Mouse (Mus musculus): Measurements from ENCODE around the gene Prmt3. TPM values are rescaled to one million over a fixed set of nuclear protein-coding genes. Genes with fewer than 3 reads are reported as not detected.
A peak's percentile ranks its signal among the peaks of the same experiment; 100 is the strongest.

Prmt3 gene
- total RNA-seq, 2 experiments from 2014 or later = 32.6 to 33.9 TPM

DNA sequence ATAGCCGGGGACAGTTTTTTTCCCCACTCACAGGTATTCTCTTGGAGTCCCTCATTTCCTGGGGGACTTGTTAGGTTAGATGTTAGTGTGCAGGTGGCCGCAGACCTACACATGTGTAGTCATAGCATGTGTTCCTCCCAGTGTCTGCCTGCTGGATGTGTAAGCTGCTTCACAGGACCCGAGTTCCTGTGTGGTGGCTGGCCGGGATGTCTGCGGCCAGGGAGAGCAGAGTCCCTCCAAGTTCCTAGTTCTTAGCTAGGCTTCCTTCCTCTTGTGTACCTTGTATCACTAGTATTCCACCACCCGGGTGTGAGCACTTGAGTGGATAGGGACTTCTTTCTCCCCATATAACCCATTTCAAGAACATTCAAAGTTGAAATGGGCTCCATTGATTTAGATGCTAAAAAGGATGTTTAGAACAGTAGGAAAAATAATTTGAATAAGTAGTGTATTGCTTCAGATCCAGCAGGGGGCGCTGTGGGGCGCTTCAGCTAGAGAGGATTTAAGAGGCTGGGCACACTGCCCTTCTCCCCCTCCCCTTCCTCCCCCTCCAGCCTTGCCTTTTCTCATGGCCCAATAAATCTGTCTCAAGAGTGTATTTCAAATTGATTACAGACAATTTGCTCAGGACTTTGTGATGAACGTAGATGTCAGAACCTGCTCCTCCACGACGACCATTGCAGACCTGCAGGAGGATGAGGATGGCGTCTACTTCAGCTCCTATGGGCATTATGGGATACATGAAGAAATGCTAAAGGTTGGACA lies 8.7 kb downstream of the Prmt3 start:
- DNase-seq (ENCODE audit: low spot score in 2 of 2) = peak; percentile 53 to 66
- intact Hi-C loops (cut with DNase I) = no loop called here

DNA sequence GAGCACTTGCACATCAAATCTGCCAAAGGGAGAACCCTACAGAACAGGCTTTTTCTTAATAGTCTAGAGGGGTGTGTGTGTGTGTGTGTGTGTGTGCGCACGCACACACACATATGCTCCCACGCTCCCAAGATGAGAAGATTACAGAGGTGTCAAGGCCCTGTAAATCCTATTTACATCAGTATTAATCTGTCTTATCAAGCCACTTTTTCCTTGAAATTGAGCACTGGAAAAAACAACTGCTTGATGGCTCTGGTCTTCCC lies 9.2 kb downstream of the Prmt3 start:
- intact Hi-C loops (cut with DNase I) = no loop called here
- DNase-seq (ENCODE audit: low spot score in 2 of 2) = no peak

DNA sequence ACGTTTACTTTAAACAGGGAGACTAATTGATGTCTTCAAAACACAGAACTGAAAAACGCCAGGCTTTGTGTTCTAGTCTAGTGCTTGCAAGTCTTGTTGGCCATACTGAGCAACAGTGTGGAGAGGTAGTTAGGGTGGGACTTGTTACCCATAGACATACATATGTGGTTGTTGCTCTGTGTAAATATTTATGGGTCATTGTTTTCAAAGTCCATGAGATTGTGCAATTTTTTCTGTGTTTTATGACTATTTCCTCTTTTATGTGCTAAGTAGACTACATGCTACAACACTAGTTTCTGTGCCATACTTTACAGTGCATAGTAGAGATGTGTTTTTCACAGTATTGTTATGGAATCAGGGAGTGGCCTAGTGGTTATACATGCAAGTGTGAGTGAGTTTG lies 16.2 kb downstream of the Prmt3 start:
- no peak for DNase-seq (ENCODE audit: low spot score in 2 of 2)
- intact Hi-C loops (cut with DNase I) = no loop called here

DNA sequence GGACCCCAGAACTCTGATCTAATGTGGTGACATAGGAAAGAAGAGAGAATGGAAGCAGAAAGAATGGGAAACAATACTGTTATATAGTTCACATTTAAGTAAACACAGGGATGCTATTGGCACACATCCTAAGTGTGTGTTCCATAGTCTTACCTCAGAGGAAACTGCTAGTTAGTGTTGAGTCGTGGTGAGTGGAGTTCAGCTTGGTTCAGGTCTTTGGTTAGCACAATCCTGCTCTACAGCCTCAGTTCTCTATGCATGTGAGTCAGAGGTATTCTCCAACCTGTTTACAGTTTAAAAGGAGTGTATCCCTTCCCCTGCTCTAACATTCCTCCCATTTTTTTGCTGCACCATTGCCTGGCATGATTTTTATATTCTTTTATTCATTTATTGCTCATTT lies 19.0 kb downstream of the Prmt3 start:
- intact Hi-C loops (cut with DNase I) = no loop called here
- no peak for DNase-seq (ENCODE audit: low spot score in 2 of 2)

DNA sequence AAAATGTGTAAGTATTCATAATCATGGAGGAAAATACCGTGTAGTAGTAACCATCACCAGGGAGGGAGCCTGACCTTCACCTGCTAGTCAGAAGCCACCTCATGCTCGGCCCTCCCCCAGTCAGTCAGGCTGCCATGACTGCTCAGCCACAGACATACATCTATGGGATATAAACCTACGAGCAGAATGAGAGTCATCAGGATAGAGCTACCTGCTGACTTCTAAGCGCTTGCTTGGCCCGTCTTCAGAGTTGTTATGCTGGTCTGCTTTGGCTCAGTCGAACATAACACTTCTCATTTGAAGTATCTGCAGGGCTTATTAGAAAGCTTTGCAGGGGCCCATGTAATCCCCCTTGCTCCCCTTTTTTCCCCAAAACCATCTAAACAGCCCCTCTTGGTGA lies 25.4 kb downstream of the Prmt3 start:
- intact Hi-C loops (cut with DNase I) = no loop called here
- no peak for DNase-seq (ENCODE audit: low spot score in 2 of 2)

DNA sequence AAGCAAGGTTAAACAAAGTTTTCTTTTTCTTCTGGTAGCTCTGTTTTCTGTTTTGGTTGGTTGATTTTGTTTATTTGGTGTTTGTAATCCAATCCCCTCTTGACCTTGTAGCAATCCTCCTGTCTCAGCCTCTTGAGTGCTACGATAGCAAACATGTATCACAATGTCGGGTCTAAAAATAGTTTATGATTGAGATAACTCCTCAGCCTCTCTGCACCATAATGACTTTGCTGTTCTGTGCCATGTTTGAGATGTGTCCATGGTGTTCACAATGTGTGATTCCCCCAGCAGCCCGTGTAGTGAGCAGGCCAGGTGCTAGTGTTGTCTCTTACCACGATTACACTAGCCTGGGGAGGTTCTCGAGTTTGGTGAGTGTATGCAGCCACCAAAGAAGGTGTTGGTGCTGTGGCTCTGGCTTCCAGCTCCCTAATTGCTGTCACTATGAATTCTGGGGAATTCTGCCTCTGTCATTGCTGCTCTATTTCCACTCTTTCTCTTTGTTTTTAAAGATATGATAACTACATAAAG lies 26.6 kb downstream of the Prmt3 start:
- intact Hi-C loops (cut with DNase I) = no loop called here
- no peak for DNase-seq (ENCODE audit: low spot score in 2 of 2)

DNA sequence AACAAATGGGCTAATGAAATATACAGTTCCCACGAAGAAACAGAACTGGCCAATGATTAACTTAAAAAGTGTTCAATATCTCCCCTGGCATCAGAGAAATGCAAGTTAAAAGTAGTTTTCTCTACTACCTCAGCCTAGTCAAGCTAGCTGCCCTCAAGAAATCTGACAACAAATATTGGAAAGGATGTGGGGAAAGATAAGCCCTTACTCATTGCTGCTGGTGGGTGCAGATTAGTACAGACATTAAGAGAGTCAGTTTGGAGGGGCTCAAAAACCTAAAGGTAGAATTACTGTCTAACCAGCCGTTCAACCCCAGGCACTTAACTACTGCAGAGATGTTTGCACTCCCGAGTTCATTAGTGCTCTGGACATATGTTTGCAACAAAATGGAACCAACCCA lies 27.5 kb downstream of the Prmt3 start:
- intact Hi-C loops (cut with DNase I) = no loop called here
- no peak for DNase-seq (ENCODE audit: low spot score in 2 of 2)

DNA sequence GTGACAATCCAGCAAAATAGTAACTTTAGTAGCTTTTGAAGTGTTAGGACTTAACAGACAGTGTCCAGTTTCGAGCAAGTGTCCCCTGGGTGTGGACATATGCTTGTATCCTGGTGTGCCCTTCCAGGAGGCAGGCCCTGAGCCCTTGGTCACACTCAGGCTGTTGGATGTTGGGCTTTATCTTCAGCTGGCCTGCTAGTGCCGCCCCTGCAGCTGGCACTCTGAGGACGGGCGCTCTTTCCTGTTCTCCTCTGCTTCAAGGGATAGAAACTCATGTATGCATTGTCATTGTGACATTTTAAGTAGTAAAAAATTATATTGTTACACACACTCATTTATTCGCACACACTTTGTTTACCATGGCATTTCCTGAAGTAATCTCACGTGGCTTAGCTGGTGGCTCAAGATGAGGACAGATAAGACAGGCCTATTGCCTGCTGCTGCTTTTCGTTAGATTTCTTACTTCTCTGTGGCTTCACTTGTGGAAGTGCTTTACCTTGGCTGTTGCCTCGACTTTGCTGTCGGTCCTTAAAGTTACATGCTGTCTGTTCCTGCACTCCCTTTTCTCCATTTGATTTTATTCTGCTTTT lies 29.0 kb downstream of the Prmt3 start:
- no peak for DNase-seq (ENCODE audit: low spot score in 2 of 2)
- intact Hi-C loops (cut with DNase I) = no loop called here

DNA sequence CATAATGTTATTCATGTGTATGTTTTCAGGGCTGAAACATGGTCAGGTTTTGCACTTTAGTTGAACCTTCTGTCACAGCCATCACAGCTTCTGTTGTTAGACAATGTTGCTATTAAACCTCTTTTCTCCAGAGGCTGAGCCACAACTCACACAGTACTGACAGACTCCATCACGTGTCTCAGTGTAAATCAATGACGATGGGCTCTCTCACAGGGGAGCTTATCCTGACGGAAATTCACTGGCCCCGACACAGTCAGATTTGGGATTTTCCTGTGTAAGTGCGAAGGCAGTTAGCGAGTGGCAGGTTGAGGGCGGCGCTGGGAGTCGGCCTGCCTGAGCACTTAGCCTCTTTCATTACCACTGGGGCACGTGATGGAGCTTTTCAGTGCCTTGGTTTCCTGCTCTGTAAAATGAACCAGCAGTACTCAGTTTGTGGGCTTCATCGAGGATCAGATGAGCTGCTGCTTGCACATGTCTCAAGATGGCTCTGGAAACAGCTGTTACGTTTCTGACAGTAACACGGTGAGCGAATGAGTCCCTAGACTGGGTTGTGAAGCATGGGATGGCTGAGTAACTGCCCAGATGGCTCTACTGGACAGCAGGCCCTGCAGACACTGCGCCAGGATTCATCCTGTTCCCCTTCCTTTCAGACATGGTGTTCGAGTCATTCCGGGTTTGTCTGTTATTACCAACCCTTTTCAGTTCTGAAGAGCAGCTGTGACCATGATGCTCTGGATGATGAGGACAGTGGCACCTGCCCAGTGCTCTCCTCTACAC lies 29.9 kb downstream of the Prmt3 start:
- intact Hi-C loops (cut with DNase I) = no loop called here
- no peak for DNase-seq (ENCODE audit: low spot score in 2 of 2)

DNA sequence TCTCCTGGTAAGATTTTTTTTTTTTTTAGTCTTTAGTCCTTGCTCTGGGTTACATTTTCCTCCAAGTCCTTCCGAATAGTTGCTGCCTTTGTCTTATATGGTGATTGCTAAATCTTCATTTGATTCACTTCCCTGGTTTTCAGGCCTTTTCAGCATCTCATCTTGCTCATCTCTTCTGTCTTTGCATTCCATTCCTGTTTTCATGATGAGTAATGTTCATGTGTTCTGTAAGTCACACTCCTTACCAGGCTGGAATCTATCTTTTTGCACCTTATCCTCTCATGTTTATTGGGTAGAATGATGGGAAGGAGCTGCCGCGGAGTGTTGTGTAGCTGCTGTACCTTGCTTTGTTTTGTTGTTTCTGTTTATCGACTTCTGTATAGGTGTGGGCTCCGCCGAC lies 31.0 kb downstream of the Prmt3 start:
- DNase-seq (ENCODE audit: low spot score in 2 of 2) = no peak
- intact Hi-C loops (cut with DNase I) = no loop called here

DNA sequence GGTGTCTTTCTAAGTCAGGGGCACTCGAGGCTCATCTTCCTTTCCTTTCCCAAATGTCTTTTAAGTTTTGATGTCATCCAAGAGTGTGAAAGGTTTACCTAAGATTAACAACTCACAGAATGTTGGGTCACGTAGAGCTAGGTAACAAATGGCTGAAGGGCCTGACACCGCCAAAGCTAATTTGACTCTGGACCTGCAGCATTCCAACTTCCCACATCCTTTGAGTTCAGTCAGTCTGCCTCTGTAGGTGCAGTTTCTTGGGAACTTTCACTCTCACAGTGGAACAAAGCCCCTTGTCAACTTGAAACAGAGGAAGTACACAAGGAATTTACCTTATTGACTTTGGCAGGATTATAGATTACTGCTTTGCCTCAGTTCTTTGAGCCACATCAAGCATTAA lies 31.4 kb downstream of the Prmt3 start:
- intact Hi-C loops (cut with DNase I) = no loop called here
- no peak for DNase-seq (ENCODE audit: low spot score in 2 of 2)

DNA sequence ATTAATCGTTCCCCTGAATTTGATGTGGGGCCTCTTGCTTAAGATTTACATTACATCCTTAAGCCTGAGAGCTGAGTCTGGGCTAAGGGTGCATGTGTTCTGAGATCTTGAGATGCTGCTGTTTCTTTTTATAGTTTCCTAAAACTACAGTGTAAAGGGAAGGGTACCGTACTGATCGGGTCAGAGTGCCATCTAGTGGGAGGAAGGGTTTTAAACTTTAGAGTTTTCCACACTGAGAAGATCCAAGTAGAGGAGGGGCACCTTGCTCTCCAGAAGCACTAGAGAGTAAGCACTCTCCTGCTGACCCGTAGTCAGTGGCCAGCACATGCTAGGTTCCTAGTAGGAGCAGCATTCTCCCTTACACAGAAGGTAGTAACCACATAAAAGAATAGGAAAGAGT lies 33.2 kb downstream of the Prmt3 start:
- intact Hi-C loops (cut with DNase I) = no loop called here
- peak; percentile 33 to 39 for DNase-seq (ENCODE audit: low spot score in 2 of 2)

DNA sequence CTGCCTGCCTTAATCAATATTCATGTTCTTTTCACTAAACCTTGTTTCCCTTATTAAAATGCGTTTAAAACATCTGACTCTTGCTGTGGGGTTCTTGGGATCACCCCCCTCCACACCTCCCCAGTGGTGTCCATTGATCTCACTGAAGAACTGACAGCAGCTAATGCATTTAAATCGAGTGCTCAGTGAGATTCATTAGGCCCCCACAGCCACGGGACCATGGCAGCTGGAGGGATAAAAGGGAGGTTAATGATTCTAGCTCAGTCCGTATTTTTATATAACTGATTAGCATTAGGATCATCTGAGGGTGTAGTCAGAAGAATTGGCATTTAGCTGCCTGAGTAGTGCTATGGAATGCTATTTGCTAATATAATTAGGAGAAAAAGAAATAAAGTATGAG lies 41.2 kb downstream of the Prmt3 start:
- no peak for DNase-seq (ENCODE audit: low spot score in 2 of 2)
- intact Hi-C loops (cut with DNase I) = no loop called here

DNA sequence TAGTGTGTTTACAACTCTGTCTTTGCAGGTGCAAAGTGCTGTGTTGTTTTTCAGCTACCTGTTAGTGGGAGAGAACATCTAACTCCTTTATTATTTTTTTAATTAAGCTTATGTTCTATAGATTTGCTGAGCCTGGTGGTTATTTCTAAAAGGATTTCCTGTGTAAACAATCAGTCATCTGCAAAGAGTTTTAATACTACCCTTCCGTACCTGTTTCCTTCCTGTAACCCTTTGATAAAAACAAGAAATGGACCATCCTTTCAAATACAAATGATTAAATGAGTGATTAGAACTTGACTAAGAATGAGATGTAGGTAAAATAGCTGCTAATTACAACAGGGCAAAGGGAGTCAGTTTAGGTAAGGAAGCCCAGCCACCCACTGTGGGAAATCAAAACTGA lies 43.2 kb downstream of the Prmt3 start:
- no peak for DNase-seq (ENCODE audit: low spot score in 2 of 2)
- intact Hi-C loops (cut with DNase I) = no loop called here

DNA sequence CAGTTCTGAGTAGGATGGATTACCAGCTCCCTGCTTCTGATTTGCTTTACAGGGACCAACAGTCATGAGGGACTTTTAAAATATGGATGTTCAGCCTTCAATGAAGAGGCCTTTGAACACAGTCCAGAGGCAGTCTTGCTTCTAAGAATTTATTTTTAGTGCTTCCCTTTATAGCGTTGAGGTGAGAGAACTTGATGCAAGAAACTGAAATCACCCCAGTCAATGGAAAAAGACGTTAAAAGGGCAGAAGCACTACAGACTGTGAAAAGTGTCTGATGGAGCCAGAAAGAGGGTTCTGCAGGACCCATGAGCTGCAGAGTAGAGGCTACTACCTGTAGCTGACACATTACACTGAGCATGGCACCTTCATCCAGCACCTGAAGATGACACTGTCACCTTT lies 43.9 kb downstream of the Prmt3 start:
- DNase-seq (ENCODE audit: low spot score in 2 of 2) = no peak
- intact Hi-C loops (cut with DNase I) = no loop called here

DNA sequence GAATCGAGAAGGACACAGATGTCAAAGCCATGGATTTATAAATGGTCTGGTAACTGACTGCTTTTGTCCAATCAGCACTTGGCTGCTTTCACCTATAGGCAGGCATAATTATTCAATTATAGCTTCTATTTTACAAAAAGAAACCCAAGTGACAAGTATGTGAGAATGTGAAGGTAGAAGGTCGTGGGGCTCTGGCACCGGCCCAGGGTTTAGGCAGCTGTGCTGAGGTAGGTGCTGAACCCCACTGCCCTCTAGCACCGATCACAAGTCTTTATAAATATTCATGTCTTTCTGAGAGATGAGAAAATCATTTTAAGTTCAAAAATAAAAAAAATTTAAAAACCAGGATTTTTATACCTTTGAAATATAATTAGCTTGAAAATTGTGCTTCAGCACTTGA lies 45.4 kb downstream of the Prmt3 start:
- DNase-seq (ENCODE audit: low spot score in 2 of 2) = no peak
- intact Hi-C loops (cut with DNase I) = no loop called here

DNA sequence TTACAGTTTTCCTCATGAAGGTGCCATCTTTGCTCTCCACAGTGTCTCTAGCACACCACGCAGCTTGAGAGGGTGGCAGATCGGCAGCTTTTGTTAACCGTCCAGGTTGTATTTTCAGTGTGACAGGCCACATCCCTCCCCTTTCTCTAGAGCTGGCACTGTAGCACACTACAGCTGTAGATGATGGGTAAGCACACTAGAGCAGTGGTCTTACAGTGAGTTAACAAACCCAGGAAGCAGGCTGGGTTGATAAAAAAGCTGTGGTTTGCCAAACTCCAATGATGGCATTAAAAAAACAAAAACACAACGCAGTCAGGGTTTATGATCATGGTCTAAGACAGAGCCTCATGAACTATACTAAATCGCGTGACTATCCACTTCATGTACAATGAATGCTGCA lies 45.9 kb downstream of the Prmt3 start:
- intact Hi-C loops (cut with DNase I) = no loop called here
- no peak for DNase-seq (ENCODE audit: low spot score in 2 of 2)

DNA sequence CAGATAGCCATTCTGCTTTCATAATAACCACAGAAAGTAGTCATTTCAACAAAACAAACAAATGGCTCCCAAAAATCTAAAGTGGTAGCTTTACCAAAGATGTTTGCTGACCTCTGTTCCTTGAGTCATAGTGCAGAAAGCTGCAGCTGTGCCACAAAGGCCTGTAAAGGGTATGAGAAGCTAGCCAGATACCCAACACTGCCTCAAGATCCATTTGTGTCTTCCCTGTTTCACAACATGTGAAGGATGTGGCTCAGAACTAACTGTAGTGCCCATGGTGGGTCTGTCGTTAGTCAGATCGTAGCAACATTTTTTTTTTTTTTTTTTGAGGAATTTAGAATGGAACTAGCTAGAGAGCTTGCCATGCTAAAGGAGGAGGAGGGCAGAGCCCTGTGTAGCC lies 46.4 kb downstream of the Prmt3 start:
- DNase-seq (ENCODE audit: low spot score in 2 of 2) = no peak
- intact Hi-C loops (cut with DNase I) = no loop called here

DNA sequence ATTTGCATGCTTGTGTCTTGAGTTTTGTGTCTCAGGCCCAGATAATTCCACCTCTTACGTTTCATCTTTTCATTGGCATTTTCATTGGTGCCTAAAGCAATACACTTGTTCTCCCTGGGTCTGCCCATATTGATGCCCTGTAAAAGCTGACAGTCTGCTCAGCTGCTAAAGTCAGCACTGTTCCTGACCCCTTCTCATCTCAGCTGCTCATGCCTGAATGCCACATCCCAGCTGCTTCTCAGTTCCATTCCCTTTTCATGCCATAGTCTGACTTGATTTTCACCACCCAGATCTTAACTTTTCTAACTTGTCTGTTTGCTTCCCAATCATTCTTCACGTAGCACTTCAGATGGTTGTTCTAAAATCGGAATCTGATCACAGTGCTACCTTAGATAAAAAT lies 47.3 kb downstream of the Prmt3 start:
- DNase-seq (ENCODE audit: low spot score in 2 of 2) = no peak
- intact Hi-C loops (cut with DNase I) = no loop called here

DNA sequence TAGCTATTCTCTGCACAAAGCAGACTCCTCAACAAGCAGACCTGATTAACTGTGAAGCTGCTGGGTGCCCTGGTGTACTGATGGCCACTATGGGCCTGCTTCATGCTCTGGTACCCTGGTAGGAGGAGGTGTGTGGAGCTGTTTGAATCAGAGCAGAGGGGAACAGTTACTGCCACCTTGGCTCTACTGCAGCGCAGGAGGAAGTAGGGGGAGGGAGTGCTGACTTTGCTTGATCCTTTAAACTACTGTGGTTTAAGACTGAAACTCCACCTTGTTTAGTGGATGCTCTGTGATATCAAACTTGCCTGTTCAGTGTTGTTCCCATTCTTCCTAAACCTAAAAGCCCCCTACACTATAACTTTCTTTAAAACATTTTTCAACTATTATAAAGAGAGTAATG lies 49.8 kb downstream of the Prmt3 start:
- intact Hi-C loops (cut with DNase I) = no loop called here
- DNase-seq (ENCODE audit: low spot score in 2 of 2) = no peak
